Mouse (Mus musculus) MEL (cell line): ENCODE results near the gene Cfap58. TPM values are rescaled to one million over a fixed set of nuclear protein-coding genes. Genes with fewer than 3 reads are reported as not detected.

Source experiments
- DNase-seq: peaks from one replicate; pipeline ENCODE4 v3.0.0; 2011; ENCODE audit warnings: low read depth, low spot score
- H3K27ac ChIP-seq: 2 replicates; pipeline ENCODE4 v1.5.1; 2012; ENCODE audit warnings: low read depth, mild to moderate bottlenecking, control low read depth, low read length, moderate library complexity; ENCODE audit not compliant: control insufficient read depth
- H3K27me3 ChIP-seq, 2 experiments: fragments of 150-350 bp in 1 of 2; sonication (generic) in 1 of 2; 2 replicates each; pipeline ENCODE4 v1.6.1; 2012; ENCODE audit warnings: low read length in 2 of 2, mild to moderate bottlenecking in 2 of 2, improper control_type of control experiment in 1 of 2, moderate library complexity in 1 of 2; ENCODE audit not compliant: insufficient read depth in 2 of 2, control insufficient read depth in 1 of 2
- H3K36me3 ChIP-seq, 2 experiments: 2 replicates each; pipeline ENCODE4 v1.6.1; 2012 to 2014; ENCODE audit warnings: low read length in 2 of 2, improper control_type of control experiment in 1 of 2, inconsistent platforms in 1 of 2, mild to moderate bottlenecking in 1 of 2; ENCODE audit not compliant: insufficient read depth in 2 of 2, control insufficient read depth in 1 of 2
- H3K4me1 ChIP-seq, 2 experiments: fragments of 150-350 bp in 1 of 2; sonication (generic) in 1 of 2; 2 replicates each; pipeline ENCODE4 v1.6.1; 2012; ENCODE audit warnings: low read length in 2 of 2, improper control_type of control experiment in 1 of 2, mild to moderate bottlenecking in 1 of 2; ENCODE audit not compliant: insufficient read depth in 2 of 2, control insufficient read depth in 1 of 2
- H3K4me3 ChIP-seq, 2 experiments: fragments of 150-350 bp in 1 of 2; sonication (generic) in 1 of 2; 2 replicates each; pipeline ENCODE4 v1.5.1; 2012; ENCODE audit warnings: low read depth in 2 of 2, low read length in 2 of 2, mild to moderate bottlenecking in 2 of 2, moderate library complexity in 2 of 2, control low read depth in 1 of 2, improper control_type of control experiment in 1 of 2; ENCODE audit not compliant: control insufficient read depth in 1 of 2, insufficient read depth in 1 of 2
- H3K79me2 ChIP-seq: 2 replicates; pipeline ENCODE4 v1.6.1; 2012; ENCODE audit warnings: mild to moderate bottlenecking, low read length, moderate library complexity; ENCODE audit not compliant: control insufficient read depth, poor library complexity, insufficient read depth
- H3K9ac ChIP-seq: 2 replicates; pipeline ENCODE4 v1.6.1; 2012; ENCODE audit warnings: low read depth, mild to moderate bottlenecking, control low read depth, low read length, moderate library complexity; ENCODE audit not compliant: control insufficient read depth, poor library complexity, severe bottlenecking
- H3K9me3 ChIP-seq: fragments of 150-350 bp; sonication (generic); replicated peaks from 2 replicates; pipeline ENCODE4 v1.6.1; 2012; ENCODE audit warnings: mild to moderate bottlenecking, low read length, improper control_type of control experiment, moderate library complexity; ENCODE audit not compliant: insufficient read depth
- POLR2AphosphoS5 ChIP-seq: IDR thresholded peaks from 2 replicates; pipeline ENCODE4 v1.6.1; 2012; ENCODE audit warnings: low read depth, borderline replicate concordance, mild to moderate bottlenecking, inconsistent platforms, low read length, moderate library complexity, mixed read lengths
- RAD21 ChIP-seq: IDR thresholded peaks from 2 replicates; pipeline ENCODE4 v1.6.1; 2011; ENCODE audit warnings: mild to moderate bottlenecking, low read depth, low read length, improper control_type of control experiment
- polyA plus RNA-seq, 2 experiments: library from polyadenylated mRNA; stranded (reverse) in 1 of 2; unstranded in 1 of 2; fragments of >175 nt in 1 of 2; fragments of >200 nt in 1 of 2; gene quantifications; 2 replicates each; pipeline versions ENCODE4 v1.2.1 to v1.2.4; 2012; ENCODE audit warnings: low replicate concordance in 2 of 2, low read depth in 1 of 2; ENCODE audit not compliant: insufficient read length in 2 of 2, insufficient read depth in 1 of 2, missing spikeins in 1 of 2
- total RNA-seq: library from RNA; depleted of rRNA; stranded (reverse); fragments of 300-350 nt; gene quantifications from 2 replicates; pipeline ENCODE4 v1.2.3, GENCODE M21; 2012; rRNA removed

The Cfap58 gene
- total and polyA plus RNA-seq, 3 experiments, result not detected

GRCm38 (mm10) chr19:48081456-48081855 is 144.0 kb downstream of the Cfap58 start:
- no peaks in the 10 kb centered on the region for H3K27me3 ChIP-seq
- H3K9ac ChIP-seq, result no peak overlapping the region
- no peaks in the 10 kb centered on the region for H3K36me3 ChIP-seq
- DNase-seq, result no peak
- no peaks in the 10 kb centered on the region for H3K79me2 ChIP-seq
- no peaks in the 10 kb centered on the region for H3K9me3 ChIP-seq
- H3K27ac ChIP-seq, result no peak overlapping the region
- no peak for TF ChIP-seq RAD21
- TF ChIP-seq POLR2AphosphoS5, result no peak
- no peak overlapping the region for H3K4me3 ChIP-seq
- H3K4me1 ChIP-seq, result no peaks in the 10 kb centered on the region

Other genes with a start within 250 kb of the Cfap58 start
- gene Col17a1, start 245.6 kb upstream of the Cfap58 start, total RNA-seq, result 0.04 TPM in 1 of 2 replicates, not detected in the other
- not detected for gene Col17a1, start 245.6 kb upstream of the Cfap58 start, polyA plus RNA-seq
- 74.0 and 80.9 TPM in 2 replicates for gene Sfr1, start 206.0 kb upstream of the Cfap58 start, total RNA-seq
- gene Sfr1, start 206.0 kb upstream of the Cfap58 start, polyA plus RNA-seq, result 10 to 100 TPM in 1 of 2 experiments, not detected in 1; 91.0 TPM
- gene Gsto1, start 82.7 kb upstream of the Cfap58 start, total RNA-seq, result 114 and 143 TPM in 2 replicates
- gene Gsto1, start 82.7 kb upstream of the Cfap58 start, polyA plus RNA-seq, result 100 to 1,000 TPM; 190 to 461 TPM
- gene Gsto2, start 72.1 kb upstream of the Cfap58 start, total RNA-seq, result not detected in 2 replicates
- under 1 TPM in 1 of 2 experiments, not detected in 1; 0.14 TPM for gene Gsto2, start 72.1 kb upstream of the Cfap58 start, polyA plus RNA-seq
- 0.12 TPM in 1 of 2 replicates, not detected in the other for gene Cfap43, start 18.4 kb upstream of the Cfap58 start, total RNA-seq
- under 1 TPM in 1 of 2 experiments, not detected in 1; 0.10 TPM for gene Cfap43, start 18.4 kb upstream of the Cfap58 start, polyA plus RNA-seq
- gene Itprip, start 18.4 kb upstream of the Cfap58 start, total RNA-seq, result 25.4 and 26.9 TPM in 2 replicates
- 10 to 100 TPM in 1 of 2 experiments, not detected in 1; 26.3 TPM for gene Itprip, start 18.4 kb upstream of the Cfap58 start, polyA plus RNA-seq